Mouse (Mus musculus) ES-E14 (cell line): ENCODE measurements around the gene Setx. TPM values are rescaled to one million over a fixed set of nuclear protein-coding genes. Genes with fewer than 3 reads are reported as not detected.

Experiments
- DNase-seq: peaks from one replicate; pipeline ENCODE4 v3.0.0-alpha.2; 2013; ENCODE audit warnings: low read depth, low spot score
- H3K27ac ChIP-seq: 2 replicates; pipeline ENCODE4 v1.5.1; 2012; ENCODE audit warnings: low read depth, mild to moderate bottlenecking, low read length, moderate library complexity, mixed read lengths; ENCODE audit not compliant: poor library complexity, insufficient read depth, severe bottlenecking
- H3K36me3 ChIP-seq: 2 replicates; pipeline ENCODE4 v1.6.1; 2012; ENCODE audit warnings: mild to moderate bottlenecking, low read length, moderate library complexity, mixed read lengths; ENCODE audit not compliant: control insufficient read depth, poor library complexity, insufficient read depth, severe bottlenecking
- H3K4me1 ChIP-seq, 2 experiments: fragments of 150-350 bp in 1 of 2; sonication (generic) in 1 of 2; 2 replicates each; pipeline ENCODE4 v1.6.1; 2012; ENCODE audit warnings: low read length in 2 of 2, mild to moderate bottlenecking in 1 of 2, mixed read lengths in 1 of 2; ENCODE audit not compliant: control insufficient read depth in 2 of 2, insufficient read depth in 2 of 2, poor library complexity in 1 of 2
- H3K4me3 ChIP-seq, 2 experiments: fragments of 150-350 bp in 1 of 2; sonication (generic) in 1 of 2; 2 replicates each; pipeline ENCODE4 v1.5.1; 2012; ENCODE audit warnings: low read length in 2 of 2, low read depth in 1 of 2, mild to moderate bottlenecking in 1 of 2, mixed read lengths in 1 of 2; ENCODE audit not compliant: insufficient read depth in 1 of 2, poor library complexity in 1 of 2, severe bottlenecking in 1 of 2
- H3K9ac ChIP-seq: 2 replicates; pipeline ENCODE4 v1.6.1; 2012; ENCODE audit warnings: low read depth, mild to moderate bottlenecking, low read length, mixed read lengths; ENCODE audit not compliant: poor library complexity, insufficient read depth, severe bottlenecking
- H3K9me3 ChIP-seq: fragments of 150-350 bp; sonication (generic); 2 replicates; pipeline ENCODE4 v1.6.1; 2012; ENCODE audit warnings: low read depth, mild to moderate bottlenecking, low read length; ENCODE audit not compliant: control insufficient read depth, insufficient read depth
- CHD2 ChIP-seq: IDR thresholded peaks from 2 replicates; pipeline ENCODE4 v1.6.1; 2014; ENCODE audit warnings: mild to moderate bottlenecking, low read depth, low read length, inconsistent platforms
- HCFC1 ChIP-seq: IDR thresholded peaks from 2 replicates; pipeline ENCODE4 v1.6.1; 2012; ENCODE audit warnings: low read length, inconsistent platforms, borderline replicate concordance; ENCODE audit not compliant: insufficient read depth
- MAFK ChIP-seq: IDR thresholded peaks from 2 replicates; pipeline ENCODE4 v1.6.1; 2014; ENCODE audit warnings: mild to moderate bottlenecking, low read depth, low read length, inconsistent platforms; ENCODE audit not compliant: insufficient read depth
- ZC3H11A ChIP-seq: IDR thresholded peaks from 2 replicates; pipeline ENCODE4 v1.6.1; 2012; ENCODE audit warnings: low read depth, mild to moderate bottlenecking, inconsistent platforms, low read length, borderline replicate concordance
- ZNF384 ChIP-seq: IDR thresholded peaks from 2 replicates; pipeline ENCODE4 v1.6.1; 2012; ENCODE audit warnings: low read depth, low read length, inconsistent platforms
- in situ Hi-C, 2 experiments: fragments of 600-800 bp; cut with MboI; formaldehyde crosslinking; loops; one replicate each; pipeline ENCODE4 v1.15.1; 2025; ENCODE audit warnings: low sequenced_read_pairs in 2 of 2, inconsistent platforms in 1 of 2; ENCODE audit not compliant: unreplicated experiment in 2 of 2
- total RNA-seq: library from RNA; depleted of rRNA; stranded (reverse); fragments of 300-350 nt; gene quantifications from 2 replicates; pipeline ENCODE4 v1.2.3, GENCODE M21; 2012

Gene Setx
- total RNA-seq, 1 experiment: 123 TPM

DNA sequence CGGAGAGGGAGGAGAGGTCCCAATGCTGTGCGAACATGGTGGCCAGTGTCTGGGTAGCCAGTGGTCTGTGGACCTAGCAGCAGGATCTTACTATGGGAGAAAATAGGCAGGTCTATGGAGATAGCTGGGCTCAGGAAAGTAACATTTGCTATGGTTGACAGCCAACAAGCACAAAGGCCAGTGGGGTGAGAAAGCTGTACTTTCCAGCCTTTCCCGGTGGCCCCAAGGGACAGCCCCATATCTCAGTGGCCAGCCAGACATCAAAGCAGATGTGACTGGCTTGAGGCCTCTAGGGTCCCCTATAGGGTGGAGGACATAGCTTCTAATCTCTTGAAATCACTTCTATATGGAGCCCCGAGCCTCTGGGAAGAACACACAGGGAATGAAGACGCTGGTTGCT, 93.1 kb downstream of the Setx start:
- no peak for DNase-seq

DNA sequence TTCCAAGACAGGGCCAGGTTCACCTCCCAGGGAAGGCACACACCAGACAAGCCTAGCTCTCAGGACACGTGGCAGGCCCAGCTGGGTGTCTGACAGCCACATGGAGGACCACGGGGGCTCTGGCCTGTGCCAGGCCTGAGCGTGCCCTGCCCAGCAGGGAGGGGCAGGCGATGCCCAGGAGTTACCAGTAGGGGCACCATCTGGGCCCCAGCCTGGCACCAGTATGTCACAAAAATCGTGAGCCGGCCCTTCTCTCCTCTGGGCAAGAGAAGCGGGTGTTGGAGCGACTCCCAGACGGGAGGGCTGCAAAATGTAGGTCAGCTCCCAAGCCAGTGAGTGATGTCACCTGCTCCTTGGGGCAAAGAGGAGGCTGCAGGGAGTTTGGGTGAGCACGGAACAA, 93.9 kb downstream of the Setx start:
- Histone ChIP-seq H3K4me3 (no peak overlapping the region), H3K27ac (no peak overlapping the region), H3K4me1 (peaks cover 1 to 2% of the 10 kb centered on the region in 2 experiments; a peak in 1 of 4 replicates), H3K9me3 (no peaks in the 10 kb centered on the region), H3K9ac (no peak overlapping the region), H3K36me3 (no peaks in the 10 kb centered on the region)
- no peak for DNase-seq
- TF ChIP-seq HCFC1 (no peak), ZNF384 (no peak), CHD2 (no peak), ZC3H11A (no peak), MAFK (no peak)
- in situ Hi-C loops: loop anchor here in 1 of 2 experiments (25.0 kb wide), 1 partner anchor 369 kb away; no protein-coding TSS in a partner anchor

More for the DNA sequence above, 93.1 kb downstream of the Setx start:
- no peak overlapping the region for H3K9ac ChIP-seq
- in situ Hi-C loops: loop anchor here in 1 of 2 experiments (25.0 kb wide), 1 partner anchor 370 kb away; no protein-coding TSS in a partner anchor
- H3K36me3 ChIP-seq: no peaks in the 10 kb centered on the region
- H3K4me3 ChIP-seq: no peak overlapping the region
- no peaks in the 10 kb centered on the region for H3K9me3 ChIP-seq
- H3K27ac ChIP-seq: no peak overlapping the region
- TF ChIP-seq MAFK (no peak), HCFC1 (no peak), ZNF384 (no peak), CHD2 (no peak), ZC3H11A (no peak)
- no peaks in the 10 kb centered on the region for H3K4me1 ChIP-seq

DNA sequence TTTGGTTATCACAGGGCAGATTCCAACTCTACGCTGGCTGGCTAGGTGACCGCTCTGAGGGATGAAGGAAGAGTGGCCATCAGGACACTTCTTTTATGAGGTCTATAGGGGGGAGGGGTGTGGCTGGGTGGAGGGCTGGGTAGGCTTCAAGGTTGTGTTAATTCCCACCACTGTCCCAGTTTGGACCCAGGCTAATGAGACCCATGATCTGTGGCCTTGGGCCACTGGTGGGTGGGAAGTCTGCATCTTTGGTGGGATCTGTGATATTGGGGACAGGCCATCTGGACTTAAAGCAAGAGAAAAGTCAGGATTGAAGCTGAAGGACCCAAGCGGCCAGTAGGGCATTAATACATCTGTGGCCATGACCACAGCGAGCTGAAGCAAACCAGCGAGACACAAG, 94.8 kb downstream of the Setx start:
- no peaks in the 10 kb centered on the region for H3K9me3 ChIP-seq
- TF ChIP-seq HCFC1: no peak
- TF ChIP-seq ZC3H11A: no peak
- no peak for TF ChIP-seq ZNF384
- TF ChIP-seq CHD2: no peak
- TF ChIP-seq MAFK: no peak
- H3K4me1 ChIP-seq: peaks cover 1 to 9% of the 10 kb centered on the region in 2 experiments; a peak in 2 of 4 replicates
- H3K36me3 ChIP-seq: no peaks in the 10 kb centered on the region
- in situ Hi-C loops: loop anchor here in 1 of 2 experiments (25.0 kb wide), 1 partner anchor 368 kb away; no protein-coding TSS in a partner anchor
- H3K4me3 ChIP-seq: no peak overlapping the region
- no peak for DNase-seq
- no peak overlapping the region for H3K9ac ChIP-seq
- H3K27ac ChIP-seq: no peak overlapping the region

DNA sequence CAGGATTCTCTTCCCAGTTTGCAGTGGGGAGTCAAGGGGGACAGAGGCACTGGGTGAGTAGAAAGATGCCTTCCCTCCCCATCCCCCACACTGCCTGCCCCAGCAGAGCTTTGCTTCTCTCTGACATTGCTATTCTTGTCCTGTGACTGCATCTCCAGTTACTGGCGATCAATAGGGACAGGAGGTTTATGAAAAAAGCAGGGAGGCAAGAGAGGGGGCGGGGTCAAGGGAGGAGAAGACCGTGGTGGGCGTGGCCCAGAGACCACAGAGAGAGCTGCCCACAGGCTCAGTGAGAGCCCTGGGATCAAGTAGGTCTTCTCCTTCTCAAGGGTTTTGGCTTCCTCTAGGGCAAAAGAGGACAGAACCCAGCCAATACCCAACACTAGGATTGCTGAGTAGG, 98.3 kb downstream of the Setx start:
- H3K27ac ChIP-seq: no peak overlapping the region
- H3K9ac ChIP-seq: no peak overlapping the region
- H3K4me1 ChIP-seq: peaks cover 1 to 16% of the 10 kb centered on the region in 2 experiments; a peak in 2 of 4 replicates
- no peak overlapping the region for H3K4me3 ChIP-seq
- H3K36me3 ChIP-seq: no peaks in the 10 kb centered on the region
- TF ChIP-seq ZC3H11A (no peak), ZNF384 (no peak), HCFC1 (no peak), MAFK (no peak), CHD2 (no peak)
- no peak for DNase-seq
- H3K9me3 ChIP-seq: no peaks in the 10 kb centered on the region
- in situ Hi-C loops: loop anchor here in 1 of 2 experiments (25.0 kb wide), 1 partner anchor 365 kb away; no protein-coding TSS in a partner anchor
